Mouse (Mus musculus) olfactory bulb, adult 2 months (tissue): ENCODE results near the gene Tnnc2.

Source experiments
- CTCF ChIP-seq: fragments of 200-500 bp; IDR thresholded peaks from 2 replicates; pipeline ENCODE4 v1.5.1; 2012; ENCODE audit warnings: low read depth, mild to moderate bottlenecking, low read length, moderate library complexity; ENCODE audit not compliant: insufficient read depth
- POLR2A ChIP-seq: fragments of 200-500 bp; IDR thresholded peaks from 2 replicates; pipeline ENCODE4 v1.6.1; 2012; ENCODE audit warnings: mild to moderate bottlenecking, low read depth, low read length, moderate library complexity; ENCODE audit not compliant: insufficient read depth

- no peak for TF ChIP-seq CTCF
- TF ChIP-seq POLR2A = peak; percentile 66; the same call in 1 of the 2 replicates
Measured at GRCm38 (mm10) chr2:164822636-164823165, 42.9 kb upstream of the Tnnc2 start, which contains the start of gene Zswim1.
